Mouse (Mus musculus) midbrain, embryonic 15.5 days (tissue): Measurements from ENCODE around the gene B3gat1. TPM values are rescaled to one million over a fixed set of nuclear protein-coding genes. Genes with fewer than 3 reads are reported as not detected.

ENCODE experiments used
- ATAC-seq: fragments of 200-750 bp; cut with Nextera tagmentation; replicated peaks from 2 replicates; pipeline ENCODE4 v1.8.0; 2017; ENCODE audit warnings: moderate TSS enrichment
- H3K27ac ChIP-seq: fragments of 300-500 bp; sonication (generic); 2 replicates; pipeline ENCODE4 v1.5.1; 2015; ENCODE audit warnings: mild to moderate bottlenecking, inconsistent platforms
- H3K27me3 ChIP-seq: fragments of 300-500 bp; sonication (generic); replicated peaks from 2 replicates; pipeline ENCODE4 v1.6.1; 2015; ENCODE audit warnings: inconsistent platforms
- H3K36me3 ChIP-seq: fragments of 300-500 bp; sonication (generic); replicated peaks from 2 replicates; pipeline ENCODE4 v1.6.1; 2015; ENCODE audit warnings: inconsistent platforms
- H3K4me1 ChIP-seq: fragments of 300-500 bp; sonication (generic); 2 replicates; pipeline ENCODE4 v1.6.1; 2015; ENCODE audit warnings: inconsistent platforms
- H3K4me2 ChIP-seq: fragments of 300-500 bp; sonication (generic); 2 replicates; pipeline ENCODE4 v1.6.1; 2015; ENCODE audit warnings: inconsistent platforms, mild to moderate bottlenecking, moderate library complexity
- H3K4me3 ChIP-seq: fragments of 300-500 bp; sonication (generic); 2 replicates; pipeline ENCODE4 v1.5.1; 2015; ENCODE audit warnings: mild to moderate bottlenecking, inconsistent platforms
- H3K9ac ChIP-seq: fragments of 300-500 bp; sonication (generic); 2 replicates; pipeline ENCODE4 v1.6.1; 2015; ENCODE audit warnings: mild to moderate bottlenecking, inconsistent platforms
- H3K9me3 ChIP-seq: fragments of 300-500 bp; sonication (generic); 2 replicates; pipeline ENCODE4 v1.6.1; 2016; ENCODE audit warnings: inconsistent platforms
- WGBS: fragments of 180-500 bp; shearing (Covaris S2); methylation state at CpG from one replicate; pipeline ENCODE4 v1.1.7; 2015; ENCODE audit warnings: mixed read lengths; 5-methylcytosine and 5-hydroxymethylcytosine counted together
- polyA plus RNA-seq: library from polyadenylated mRNA; unstranded; fragments of >200 nt; fragmentation: Nextera tagmentation; extraction: Ambion mirVana; gene quantifications from 2 replicates; pipeline ENCODE4 v1.2.1, GENCODE M21; 2015

Gene B3gat1
- polyA plus RNA-seq, 1 experiment from 2014 or later: 45.7 TPM

DNA sequence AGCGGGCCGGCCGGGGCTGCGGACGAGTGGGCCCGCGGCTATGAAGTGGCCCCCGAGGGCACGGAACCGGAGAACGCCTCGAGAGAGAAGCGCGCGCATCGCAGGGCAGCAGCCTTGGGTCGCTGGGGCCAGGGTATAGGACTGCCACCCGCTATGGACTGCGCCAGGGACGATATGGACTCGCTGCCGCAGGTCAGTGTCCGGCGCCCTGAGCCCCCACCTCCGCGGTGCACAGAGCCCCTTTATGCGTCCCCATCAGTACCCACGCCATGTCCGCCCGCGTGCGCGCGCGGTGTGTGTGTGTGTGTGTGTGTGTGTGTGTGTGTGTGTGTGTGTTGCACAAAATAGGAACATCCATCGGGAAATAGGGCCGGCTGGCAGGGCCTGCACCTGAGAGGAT, 458 bp downstream of the B3gat1 start:
- Histone ChIP-seq H3K36me3 (no peaks in the 10 kb centered on the region), H3K4me1 (peaks cover 43% of the 10 kb centered on the region), H3K4me3 (peak overlapping the region; percentile 59), H3K4me2 (peak overlapping the region; percentile 79), H3K27me3 (no peaks in the 10 kb centered on the region), H3K9me3 (no peaks in the 10 kb centered on the region), H3K9ac (peak overlapping the region; percentile 72), H3K27ac (peak overlapping the region; percentile 82)
- WGBS: 0% methylated on average over 35 of the region's 37 CpGs
- peak; percentile 81 for ATAC-seq

DNA sequence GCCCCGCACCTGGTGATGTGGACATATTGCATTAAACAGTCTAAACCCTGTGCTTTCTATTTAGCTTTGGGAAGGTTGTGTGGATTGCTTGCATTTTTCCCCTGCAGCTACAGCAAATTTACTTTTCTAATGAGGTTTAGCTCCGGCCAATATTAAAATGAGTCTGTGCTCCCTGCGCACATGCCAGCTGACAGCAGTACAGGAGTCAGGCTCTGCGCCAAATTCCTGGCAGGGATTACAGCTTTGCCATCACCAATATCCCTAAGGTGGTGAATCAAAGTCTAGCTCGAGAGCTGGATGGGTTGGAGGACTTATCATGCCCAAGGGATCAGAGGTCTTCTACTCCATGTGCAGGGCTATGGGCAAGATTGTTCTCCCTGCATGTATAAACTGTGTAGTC, 3.6 kb downstream of the B3gat1 start:
- Histone ChIP-seq H3K27ac (no peak overlapping the region), H3K9me3 (no peaks in the 10 kb centered on the region), H3K27me3 (no peaks in the 10 kb centered on the region), H3K4me2 (peak overlapping the region; percentile 79), H3K4me3 (peak overlapping the region; percentile 14; the same call in 1 of the 2 replicates), H3K9ac (no peak overlapping the region), H3K4me1 (peaks cover 43% of the 10 kb centered on the region), H3K36me3 (no peaks in the 10 kb centered on the region)
- WGBS: 36% methylated on average over 5 of the region's 5 CpGs
- ATAC-seq: no peak

- Histone ChIP-seq H3K4me3 (no peak overlapping the region), H3K27me3 (no peaks in the 10 kb centered on the region), H3K4me2 (no peak overlapping the region), H3K27ac (no peak overlapping the region), H3K9me3 (no peaks in the 10 kb centered on the region), H3K4me1 (peaks cover 13% of the 10 kb centered on the region), H3K36me3 (no peaks in the 10 kb centered on the region), H3K9ac (no peak overlapping the region)
- 0 out of 2 replicates have a peak, but pooled peaks have one; percentile 7 for ATAC-seq
- 88% methylated on average over 3 of the region's 3 CpGs for WGBS
Observed at GRCm38 (mm10) chr9:26742817-26743216, 9.3 kb downstream of the B3gat1 start.

- H3K9me3 ChIP-seq: no peaks in the 10 kb centered on the region
- no peak overlapping the region for H3K4me3 ChIP-seq
- 8% methylated on average over 4 of the region's 4 CpGs for WGBS
- H3K9ac ChIP-seq: no peak overlapping the region
- 0 out of 2 replicates have a peak, but pooled peaks cover 4% of the 10 kb centered on the region for H3K36me3 ChIP-seq
- no peaks in the 10 kb centered on the region for H3K27me3 ChIP-seq
- no peak for ATAC-seq
- no peak overlapping the region for H3K4me2 ChIP-seq
- 0 out of 2 replicates have a peak, but pooled peaks cover 4% of the 10 kb centered on the region for H3K4me1 ChIP-seq
- H3K27ac ChIP-seq: no peak overlapping the region
Observed at GRCm38 (mm10) chr9:26747121-26747520, 13.6 kb downstream of the B3gat1 start.

- Histone ChIP-seq H3K27me3 (no peaks in the 10 kb centered on the region), H3K9me3 (no peaks in the 10 kb centered on the region), H3K27ac (no peak overlapping the region), H3K4me3 (no peak overlapping the region), H3K36me3 (0 out of 2 replicates have a peak, but pooled peaks cover 7% of the 10 kb centered on the region), H3K4me2 (no peak overlapping the region), H3K4me1 (no peaks in the 10 kb centered on the region), H3K9ac (no peak overlapping the region)
- WGBS: 90% methylated on average over 4 of the region's 4 CpGs
- no peak for ATAC-seq
Observed at GRCm38 (mm10) chr9:26748893-26749292, 15.4 kb downstream of the B3gat1 start.

DNA sequence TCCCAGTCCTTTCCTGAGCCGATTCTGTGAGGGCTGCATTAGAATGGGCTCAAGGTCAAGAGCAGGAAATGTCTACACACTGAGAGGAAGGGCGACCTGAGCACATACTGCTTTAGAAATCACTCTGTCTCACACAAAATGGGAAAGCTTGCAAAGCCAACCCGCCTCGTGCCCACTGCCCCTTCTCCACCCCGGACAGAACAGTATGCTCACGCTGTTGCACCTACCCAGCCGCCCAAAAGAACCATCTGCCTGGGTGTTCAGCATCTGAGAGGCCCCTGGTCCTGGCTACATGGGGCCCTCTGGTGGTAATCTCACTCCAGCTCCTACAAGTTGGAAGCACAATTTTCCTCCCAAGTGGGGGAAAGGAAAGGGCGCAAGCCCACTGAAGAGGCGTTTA, 26.6 kb downstream of the B3gat1 start:
- H3K4me2 ChIP-seq: no peak overlapping the region
- WGBS: 32% methylated on average over 9 of the region's 9 CpGs
- ATAC-seq: peak; percentile 76

GRCm38 (mm10) chr9:26760576-26760975, 27.0 kb downstream of the B3gat1 start:
- no peak for ATAC-seq
- H3K27ac ChIP-seq: no peak overlapping the region
- peaks cover 26% of the 10 kb centered on the region for H3K36me3 ChIP-seq
- WGBS: 69% methylated on average over 5 of the region's 5 CpGs
- H3K4me3 ChIP-seq: no peak overlapping the region
- no peaks in the 10 kb centered on the region for H3K27me3 ChIP-seq
- H3K4me2 ChIP-seq: no peak overlapping the region
- H3K9ac ChIP-seq: no peak overlapping the region
- H3K9me3 ChIP-seq: no peaks in the 10 kb centered on the region
- H3K4me1 ChIP-seq: no peaks in the 10 kb centered on the region; the same call in 1 of the 2 replicates

More for the DNA sequence above, 26.6 kb downstream of the B3gat1 start:
- Histone ChIP-seq H3K4me3 (no peak overlapping the region), H3K36me3 (peaks cover 28% of the 10 kb centered on the region), H3K9me3 (no peaks in the 10 kb centered on the region), H3K27ac (no peak overlapping the region), H3K4me1 (no peaks in the 10 kb centered on the region; the same call in 1 of the 2 replicates), H3K9ac (no peak overlapping the region), H3K27me3 (no peaks in the 10 kb centered on the region)

GRCm38 (mm10) chr9:26762477-26762876, 28.9 kb downstream of the B3gat1 start:
- Histone ChIP-seq H3K9me3 (no peaks in the 10 kb centered on the region), H3K36me3 (peaks cover 8% of the 10 kb centered on the region; the same call in 1 of the 2 replicates), H3K4me1 (no peaks in the 10 kb centered on the region; the same call in 1 of the 2 replicates), H3K27ac (no peak overlapping the region), H3K4me2 (no peak overlapping the region), H3K27me3 (no peaks in the 10 kb centered on the region), H3K4me3 (no peak overlapping the region), H3K9ac (no peak overlapping the region)
- 80% methylated on average over 6 of the region's 6 CpGs for WGBS
- ATAC-seq: no peak

GRCm38 (mm10) chr9:26768181-26768580, 34.7 kb downstream of the B3gat1 start:
- Histone ChIP-seq H3K9me3 (no peaks in the 10 kb centered on the region), H3K4me3 (no peak overlapping the region), H3K36me3 (0 out of 2 replicates have a peak, but pooled peaks cover 4% of the 10 kb centered on the region), H3K27me3 (no peaks in the 10 kb centered on the region), H3K9ac (no peak overlapping the region), H3K27ac (no peak overlapping the region), H3K4me2 (no peak overlapping the region), H3K4me1 (no peaks in the 10 kb centered on the region)
- WGBS: 94% methylated on average over 3 of the region's 3 CpGs
- ATAC-seq: no peak

DNA sequence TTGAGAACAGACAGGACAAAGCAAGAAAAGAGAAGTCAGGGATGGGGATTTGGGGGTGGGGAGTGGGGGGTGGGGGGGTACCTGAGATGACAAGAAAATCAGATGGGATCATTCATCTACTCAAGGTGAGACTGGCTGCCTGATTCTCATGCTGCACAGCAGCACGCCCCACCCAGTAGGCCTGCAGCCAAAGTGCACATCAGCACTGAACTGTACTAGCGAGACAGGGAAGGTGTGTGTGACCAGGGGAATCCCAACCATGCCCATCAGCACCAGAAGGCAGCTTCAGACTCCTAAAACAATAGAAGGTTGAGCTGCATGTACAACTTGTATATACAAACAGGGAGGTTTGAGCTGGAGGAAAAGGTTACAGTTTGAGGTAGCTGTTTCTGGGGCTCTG, 42.2 kb downstream of the B3gat1 start:
- H3K27me3 ChIP-seq: no peaks in the 10 kb centered on the region
- peak; percentile 34; the same call in 1 of the 2 replicates for ATAC-seq
- H3K36me3 ChIP-seq: no peaks in the 10 kb centered on the region
- no peaks in the 10 kb centered on the region for H3K4me1 ChIP-seq
- no peak overlapping the region for H3K4me3 ChIP-seq
- no peak overlapping the region for H3K9ac ChIP-seq
- no peaks in the 10 kb centered on the region for H3K9me3 ChIP-seq
- H3K27ac ChIP-seq: no peak overlapping the region
- WGBS: 85% methylated on average over 2 of the region's 2 CpGs
- H3K4me2 ChIP-seq: no peak overlapping the region

DNA sequence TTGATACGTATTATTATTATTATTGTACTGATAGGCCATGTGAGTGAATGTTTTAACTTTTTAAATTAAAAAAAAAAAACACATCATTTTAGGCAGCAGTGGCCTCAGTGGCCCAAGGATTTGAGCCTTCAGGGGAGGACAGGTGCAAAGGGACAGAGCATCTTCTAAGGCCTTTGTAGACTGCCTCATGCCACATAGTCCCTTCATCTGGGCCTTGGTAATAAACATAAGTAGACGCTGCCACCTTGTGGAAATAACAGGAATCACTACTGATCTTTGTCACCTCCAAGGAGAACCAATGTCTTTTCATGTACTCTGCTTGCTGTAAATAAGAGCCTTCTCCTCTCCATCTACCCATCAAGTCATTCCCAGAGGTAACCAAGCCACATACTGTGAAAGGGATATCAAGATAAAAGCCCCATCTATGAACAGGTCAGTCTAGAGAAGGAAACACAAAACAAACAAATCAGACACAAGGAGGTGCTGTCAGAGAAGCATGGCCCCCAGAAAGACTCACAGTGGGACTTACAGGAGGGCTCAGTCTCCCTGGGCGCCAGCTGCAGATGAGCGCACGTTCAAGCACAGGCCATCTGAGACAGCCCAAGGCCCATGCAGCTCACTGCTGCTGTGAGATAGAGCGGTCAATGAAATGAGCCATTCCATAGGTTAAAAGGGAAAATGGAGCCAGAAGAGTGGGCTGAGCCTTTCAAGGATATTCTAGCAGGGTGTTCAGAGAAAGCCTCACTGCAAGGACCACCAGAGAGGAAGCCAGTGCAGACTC, 42.8 kb downstream of the B3gat1 start:
- Histone ChIP-seq H3K27me3 (no peaks in the 10 kb centered on the region), H3K4me3 (no peak overlapping the region), H3K4me2 (no peak overlapping the region), H3K9me3 (no peaks in the 10 kb centered on the region), H3K27ac (no peak overlapping the region), H3K9ac (no peak overlapping the region), H3K36me3 (no peaks in the 10 kb centered on the region), H3K4me1 (no peaks in the 10 kb centered on the region)
- ATAC-seq: peak; percentile 89
- 57% methylated on average over 6 of the region's 6 CpGs for WGBS

DNA sequence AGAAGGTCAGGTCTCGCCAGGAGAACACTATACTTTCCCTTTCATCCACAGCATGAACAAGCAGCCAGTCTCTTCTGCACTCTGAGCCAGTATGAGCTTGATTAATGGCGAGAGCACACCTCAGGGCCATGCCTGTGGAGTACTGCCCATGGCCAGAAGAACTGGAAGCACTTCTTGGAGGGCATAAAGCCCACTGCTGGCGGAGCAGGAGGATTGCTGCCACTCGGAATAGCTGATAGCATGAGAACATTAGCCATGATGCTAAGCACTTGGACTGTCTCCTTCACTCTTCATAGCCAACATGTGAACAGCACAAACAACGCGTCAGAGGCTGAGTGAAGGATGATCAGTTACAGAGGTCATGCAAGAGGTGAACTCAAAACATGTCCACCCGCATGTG, 44.9 kb downstream of the B3gat1 start:
- no peak overlapping the region for H3K4me3 ChIP-seq
- no peaks in the 10 kb centered on the region for H3K9me3 ChIP-seq
- no peak for ATAC-seq
- no peak overlapping the region for H3K27ac ChIP-seq
- no peak overlapping the region for H3K4me2 ChIP-seq
- H3K4me1 ChIP-seq: no peaks in the 10 kb centered on the region
- 91% methylated on average over 7 of the region's 7 CpGs for WGBS
- H3K9ac ChIP-seq: no peak overlapping the region
- no peaks in the 10 kb centered on the region for H3K27me3 ChIP-seq
- no peaks in the 10 kb centered on the region for H3K36me3 ChIP-seq
